In the genomic region with DNA sequence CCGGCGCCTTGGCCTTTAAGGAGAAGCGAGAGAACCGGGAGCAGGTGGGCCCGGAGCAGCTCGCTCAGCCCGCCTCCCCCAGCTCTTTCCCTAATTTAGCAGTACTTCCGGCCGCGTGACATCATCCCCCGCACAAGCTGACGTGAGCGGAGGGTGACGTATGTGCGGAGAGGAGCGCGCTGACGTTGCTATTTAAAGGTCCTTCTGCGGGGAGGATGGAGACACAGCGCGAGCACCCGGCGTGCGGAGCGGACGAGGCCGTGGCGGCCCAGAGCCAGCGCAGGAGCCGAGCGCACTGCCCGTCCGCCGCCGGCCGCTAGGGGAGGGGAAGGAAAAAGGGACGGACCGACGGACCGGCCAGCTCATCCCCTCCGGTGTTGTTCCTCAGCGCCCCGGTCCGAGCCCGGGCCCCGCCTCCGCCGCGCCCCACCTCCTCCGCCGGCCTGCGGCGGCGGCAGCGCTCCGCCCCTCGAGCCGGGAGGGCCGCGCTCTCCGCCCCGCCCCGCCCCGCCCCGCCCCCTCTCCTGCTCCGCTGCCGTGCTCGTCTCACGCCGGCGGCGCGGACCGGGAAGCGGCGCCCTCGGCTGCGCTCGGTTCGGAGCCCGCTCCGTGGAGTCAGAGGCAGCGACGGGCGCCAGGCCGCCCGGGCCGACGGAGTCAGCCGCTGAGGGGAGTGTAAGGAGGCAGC, we compare ENCODE assay signal across 8 mouse cellular contexts. TPM values are rescaled to one million over a fixed set of nuclear protein-coding genes. Genes with fewer than 3 reads are reported as not detected.
DNase-seq lines count a peak whose midpoint lies in the region; ATAC-seq and TF ChIP-seq lines count a peak whose summit lies in the region.

No protein-coding gene starts in this region.

- ATAC-seq in activated CD4-positive, CD25-positive, alpha-beta regulatory T cell, adult 4 months = peak; percentile 97

- peaks cover 2% of the 10 kb centered on the region; the same call in 1 of the 2 replicates for H3K4me1 ChIP-seq in cortical plate, adult 2 months (ENCODE audit: control insufficient read depth, insufficient read depth, low read length)
- peaks cover 34% of the 10 kb centered on the region for H3K4me1 ChIP-seq in megakaryocyte, embryonic 14.5 days

- H3K27ac ChIP-seq in cortical plate, adult 2 months (ENCODE audit: insufficient read depth, low read length) = peak overlapping the region; percentile 94

- H3K36me3 ChIP-seq in megakaryocyte, embryonic 14.5 days (replicated peaks; ENCODE audit: low read length) = no peaks in the 10 kb centered on the region

- H3K9me3 ChIP-seq in megakaryocyte, embryonic 14.5 days = no peaks in the 10 kb centered on the region

- H3K27me3 ChIP-seq in megakaryocyte, embryonic 14.5 days (replicated peaks) = no peaks in the 10 kb centered on the region

- no peak for TF ChIP-seq CTCF in cortical plate, adult 2 months (IDR thresholded peaks at IDR 0.05; ENCODE audit: extremely low read depth, insufficient read depth, low read length)

- TF ChIP-seq POLR2A in cortical plate, adult 2 months (IDR thresholded peaks at IDR 0.05; ENCODE audit: extremely low read depth, insufficient read depth, low read length) = peak; percentile 99

- peak; percentile 91 for DNase-seq in gastrocnemius, adult 8-10 months (ENCODE audit: low spot score in 2 of 2)
- DNase-seq in hindlimb bud, embryonic 11.5 days (ENCODE audit: extremely low spot score, low read depth, low spot score) = peak; percentile 81
- DNase-seq in left cerebral cortex, adult 8-10 months (ENCODE audit: low spot score in 2 of 2) = peak; percentile 96 to 97
- peak; percentile 98 to 99 for DNase-seq in right cerebral cortex, postnatal 10 days (ENCODE audit: low spot score in 2 of 2)
- peak; percentile 90 for DNase-seq in urinary bladder, postnatal 25 days (ENCODE audit: low spot score)

- peak overlapping the region; percentile 85 for H3K4me3 ChIP-seq in cortical plate, adult 2 months (ENCODE audit: insufficient read depth, low read length)
- peak overlapping the region; percentile 96 for H3K4me3 ChIP-seq in megakaryocyte, embryonic 14.5 days (replicated peaks)

RNA-seq across cellular contexts. Expression of a gene that starts 4.3 kb away (rescaled TPM):
- polyA plus RNA-seq in activated CD4-positive, CD25-positive, alpha-beta regulatory T cell, adult 4 months (2017; shearing (Covaris generic)) = 1 to 10 TPM; 2.6 to 4.7 TPM
- polyA plus RNA-seq in cortical plate, adult 2 months (2012; rRNA removed) = 70.0 and 82.5 TPM in 2 replicates
- total RNA-seq in gastrocnemius, adult 8-10 months (2022) = 100 to 1,000 TPM in 3 of 4 experiments, 10 to 100 TPM in 1; 96.5 to 140 (median 113) TPM
- 100 to 1,000 TPM; 189 to 264 (median 200) TPM for total RNA-seq in left cerebral cortex, adult 8-10 months (2022)
- polyA plus RNA-seq in megakaryocyte, embryonic 14.5 days (2012; ENCODE audit: insufficient read depth, low replicate concordance) = 1.1 and 2.0 TPM in 2 replicates

Comparison
In these comparisons a context has a peak if more than half of its experiments do, and no peak if none do; other contexts are left out.
1. Peak in every context shown above with its lines: DNase-seq, ATAC-seq, H3K4me3 ChIP-seq and H3K27ac ChIP-seq.
2. RNA of a gene that starts 4.3 kb away (polyA plus RNA-seq): 70.0 to 82.5 TPM in cortical plate, adult 2 months; 2.6 to 4.7 TPM in activated CD4-positive, CD25-positive, alpha-beta regulatory T cell, adult 4 months and 1.1 to 2.0 TPM in megakaryocyte, embryonic 14.5 days; every median in the first group is over 10 times any median in the second.